8 mouse cellular contexts compared by ENCODE assay signal in genomic region chr11:61929323-61930097, GRCm38 (mm10). TPM values are rescaled to one million over a fixed set of nuclear protein-coding genes. Genes with fewer than 3 reads are reported as not detected.
DNase-seq lines count a peak whose midpoint lies in the region; ATAC-seq and TF ChIP-seq lines count a peak whose summit lies in the region.

No protein-coding gene starts in this region.

- H3K4me2 ChIP-seq in kidney, postnatal 0 days (ENCODE audit: low read length), result peak overlapping the region; percentile 74

- peak overlapping the region; percentile 97 for H3K4me3 ChIP-seq in kidney, postnatal 0 days (replicated peaks; ENCODE audit: low read depth, low read length)
- H3K4me3 ChIP-seq in hindbrain, embryonic 10.5 days, result peak overlapping the region; percentile 93
- H3K4me3 ChIP-seq in midbrain, embryonic 10.5 days, result peak overlapping the region; percentile 75

- no peaks in the 10 kb centered on the region for H3K9me3 ChIP-seq in kidney, postnatal 0 days (replicated peaks; ENCODE audit: low read length)
- no peaks in the 10 kb centered on the region for H3K9me3 ChIP-seq in hindbrain, embryonic 10.5 days
- H3K9me3 ChIP-seq in midbrain, embryonic 10.5 days (replicated peaks), result no peaks in the 10 kb centered on the region

- peak overlapping the region; percentile 94 for H3K9ac ChIP-seq in kidney, postnatal 0 days (ENCODE audit: low read depth, low read length)

- WGBS in kidney, postnatal 0 days, result 1% methylated on average over 38 of the region's 47 CpGs
- WGBS in hindbrain, embryonic 10.5 days, result 3% methylated on average over 47 of the region's 47 CpGs
- 3% methylated on average over 47 of the region's 47 CpGs for WGBS in midbrain, embryonic 10.5 days

- no peaks in the 10 kb centered on the region for H3K4me1 ChIP-seq in kidney, postnatal 0 days (replicated peaks; ENCODE audit: insufficient read depth, low read length)
- H3K4me1 ChIP-seq in hindbrain, embryonic 10.5 days (replicated peaks), result peaks cover 29% of the 10 kb centered on the region
- peaks cover 29% of the 10 kb centered on the region for H3K4me1 ChIP-seq in midbrain, embryonic 10.5 days

- no peak for TF ChIP-seq CTCF in kidney, postnatal 0 days (IDR thresholded peaks at IDR 0.05; ENCODE audit: low read depth)

- no peaks in the 10 kb centered on the region for H3K36me3 ChIP-seq in kidney, postnatal 0 days (ENCODE audit: insufficient read depth, low read length)
- H3K36me3 ChIP-seq in hindbrain, embryonic 10.5 days, result peaks cover 6% of the 10 kb centered on the region
- peaks cover 12% of the 10 kb centered on the region for H3K36me3 ChIP-seq in midbrain, embryonic 10.5 days

- no peaks in the 10 kb centered on the region for H3K27me3 ChIP-seq in kidney, postnatal 0 days (ENCODE audit: insufficient read depth, low read length)
- H3K27me3 ChIP-seq in hindbrain, embryonic 10.5 days (ENCODE audit: insufficient read depth, poor library complexity, severe bottlenecking), result no peaks in the 10 kb centered on the region
- H3K27me3 ChIP-seq in midbrain, embryonic 10.5 days (ENCODE audit: low read depth, poor library complexity, severe bottlenecking), result no peaks in the 10 kb centered on the region

- DNase-seq in kidney, postnatal 0 days (ENCODE audit: low spot score), result no peak
- DNase-seq in kidney, postnatal 14 days, result no peak
- peak; percentile 28 for DNase-seq in adipocyte (ENCODE audit: low spot score)
- no peak for DNase-seq in hindbrain, embryonic 10.5 days (ENCODE audit: low spot score)
- DNase-seq in midbrain, embryonic 10.5 days (ENCODE audit: low spot score), result no peak
- no peak for DNase-seq in Muller cell, postnatal 12 days (ENCODE audit: inconsistent ontology term)
- no peak for DNase-seq in ovary, adult 18-20 months (ENCODE audit: low spot score)
- DNase-seq in urinary bladder, postnatal 10 days (ENCODE audit: low spot score), result no peak

- peak overlapping the region; percentile 97 for H3K27ac ChIP-seq in kidney, postnatal 0 days
- peak overlapping the region; percentile 98 for H3K27ac ChIP-seq in hindbrain, embryonic 10.5 days
- peak overlapping the region; percentile 98 for H3K27ac ChIP-seq in midbrain, embryonic 10.5 days (replicated peaks)

- peak; percentile 58 for ATAC-seq in kidney, postnatal 0 days (replicated peaks; ENCODE audit: low FRiP score, low read depth)

RNA-seq across cellular contexts. Expression of gene Akap10, which starts 0.5 kb away (rescaled TPM):
- polyA plus RNA-seq in kidney, postnatal 0 days (2015; fragmentation: Nextera tagmentation; extraction: Ambion mirVana), result 8.1 and 9.4 TPM in 2 replicates
- polyA plus RNA-seq in hindbrain, embryonic 10.5 days (2016; fragmentation: Nextera tagmentation; extraction: Ambion mirVana), result 13.6 and 14.3 TPM in 2 replicates
- 13.7 and 14.7 TPM in 2 replicates for polyA plus RNA-seq in midbrain, embryonic 10.5 days (2016; fragmentation: Nextera tagmentation; extraction: Ambion mirVana)

RNA-seq across cellular contexts. Expression of gene Specc1, which starts 27.1 kb away (rescaled TPM):
- 8.7 and 10.2 TPM in 2 replicates for polyA plus RNA-seq in kidney, postnatal 0 days (2015; fragmentation: Nextera tagmentation; extraction: Ambion mirVana)
- 14.5 and 14.9 TPM in 2 replicates for polyA plus RNA-seq in hindbrain, embryonic 10.5 days (2016; fragmentation: Nextera tagmentation; extraction: Ambion mirVana)
- polyA plus RNA-seq in midbrain, embryonic 10.5 days (2016; fragmentation: Nextera tagmentation; extraction: Ambion mirVana), result 10.1 and 13.3 TPM in 2 replicates
